In the genomic region with DNA sequence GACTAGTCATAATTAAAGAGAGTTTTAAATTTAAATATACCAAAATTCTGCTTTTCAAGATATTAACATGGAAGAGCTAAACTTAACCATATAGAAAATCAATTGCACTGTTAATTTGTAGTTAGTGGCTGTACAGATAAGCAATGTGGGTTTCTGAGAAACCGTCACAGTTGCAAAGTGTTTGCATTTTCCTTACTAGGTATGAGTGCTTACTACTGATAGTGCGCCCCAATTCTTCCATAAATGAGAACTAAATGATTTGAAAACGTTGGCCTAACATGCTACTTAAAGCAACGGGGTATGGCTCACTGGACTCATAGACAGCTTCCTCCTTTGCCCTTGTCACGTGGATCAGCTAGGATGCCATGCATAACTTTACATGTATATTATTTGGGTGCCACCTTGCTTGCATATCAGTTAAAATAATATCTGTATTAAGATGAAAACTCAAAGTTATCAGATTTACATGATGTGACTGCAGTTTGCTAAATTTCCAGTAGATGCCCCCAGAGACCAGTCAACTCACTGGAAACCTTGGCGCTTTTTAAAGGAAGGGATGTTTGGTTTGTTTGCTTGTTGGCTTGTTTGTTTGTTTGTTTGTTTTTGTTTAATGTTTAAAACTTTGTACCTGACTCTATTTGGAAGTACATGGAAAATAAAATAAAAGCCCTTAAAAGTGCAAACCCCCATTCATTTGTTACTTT, we compare ENCODE assay signal across 10 mouse cellular contexts. TPM values are rescaled to one million over a fixed set of nuclear protein-coding genes. Genes with fewer than 3 reads are reported as not detected.
DNase-seq lines count a peak whose midpoint lies in the region; ATAC-seq lines count a peak whose summit lies in the region.
"Had no signal": no experiment of that assay in that cellular context is flagged by ENCODE, and none has a peak within 500 bp of the region (broad histone marks: within the 10 kb centered on the region; RNA-seq: fewer than 3 reads in every experiment).

No protein-coding gene starts in this region.

- no peak for DNase-seq in forebrain, embryonic 11.5 days (ENCODE audit: low spot score)
- peak; percentile 15 for DNase-seq in left cerebral cortex, postnatal 4 days
- DNase-seq in left cerebral cortex, postnatal 36 days (ENCODE audit: low spot score in 2 of 2) = no peak
- DNase-seq in Muller cell, postnatal 12 days (ENCODE audit: inconsistent ontology term) = peak; percentile 10
- DNase-seq in lung, postnatal 36 days = peak; percentile 12
- no peak for DNase-seq in urinary bladder, adult 18-20 months (ENCODE audit: low spot score in 2 of 2)
- no peak for DNase-seq in cerebellum, adult 11-12 months

- H3K27me3 ChIP-seq in forebrain, embryonic 15.5 days = no peaks in the 10 kb centered on the region
- no peaks in the 10 kb centered on the region for H3K27me3 ChIP-seq in forebrain, embryonic 11.5 days (ENCODE audit: control insufficient read depth, insufficient read depth, low read length)

- intact Hi-C loops in left cerebral cortex, postnatal 4 days (cut with DNase I) = loop anchor here (5.0 to 10.0 kb wide), 3 partner anchors 173 to 603 kb away; no protein-coding TSS in a partner anchor
- intact Hi-C loops in left cerebral cortex, postnatal 36 days (cut with DNase I) = loop anchor here (2.0 kb wide), 2 partner anchors 415 to 503 kb away; no protein-coding TSS in a partner anchor

- no peaks in the 10 kb centered on the region for H3K9me3 ChIP-seq in forebrain, embryonic 15.5 days
- H3K9me3 ChIP-seq in forebrain, embryonic 11.5 days (ENCODE audit: control insufficient read depth, low read length) = no peaks in the 10 kb centered on the region
- H3K9me3 ChIP-seq: midbrain, embryonic 10.5 days had no signal

- no peak overlapping the region for H3K27ac ChIP-seq in forebrain, embryonic 15.5 days (replicated peaks)
- H3K27ac ChIP-seq in forebrain, embryonic 11.5 days (ENCODE audit: low read depth, low read length) = no peak overlapping the region
- H3K27ac ChIP-seq: midbrain, embryonic 10.5 days had no signal

- H3K4me1 ChIP-seq in forebrain, embryonic 15.5 days = peaks cover 8% of the 10 kb centered on the region; the same call in 1 of the 2 replicates
- no peaks in the 10 kb centered on the region for H3K4me1 ChIP-seq in forebrain, embryonic 11.5 days (replicated peaks; ENCODE audit: control insufficient read depth, insufficient read depth, low read length)

- H3K4me3 ChIP-seq in forebrain, embryonic 15.5 days = no peak overlapping the region
- no peak overlapping the region for H3K4me3 ChIP-seq in forebrain, embryonic 11.5 days (ENCODE audit: low read depth, low read length)
- H3K4me3 ChIP-seq: midbrain, embryonic 10.5 days had no signal

- WGBS in forebrain, embryonic 15.5 days = 69% methylated on average over 6 of the region's 6 CpGs
- WGBS in forebrain, embryonic 11.5 days = 63% methylated on average over 6 of the region's 6 CpGs

- no peak overlapping the region for H3K4me2 ChIP-seq in forebrain, embryonic 15.5 days (replicated peaks)
- H3K4me2 ChIP-seq in forebrain, embryonic 11.5 days (ENCODE audit: low read depth, low read length, severe bottlenecking) = no peak overlapping the region

- no peaks in the 10 kb centered on the region for H3K36me3 ChIP-seq in forebrain, embryonic 15.5 days
- H3K36me3 ChIP-seq in forebrain, embryonic 11.5 days (ENCODE audit: control insufficient read depth, insufficient read depth, low read length) = no peaks in the 10 kb centered on the region
- H3K36me3 ChIP-seq: midbrain, embryonic 10.5 days had no signal

- ATAC-seq in forebrain, embryonic 15.5 days (replicated peaks) = 0 out of 2 replicates have a peak, but pooled peaks have one; percentile 35
- no peak for ATAC-seq in forebrain, embryonic 11.5 days (replicated peaks; ENCODE audit: low FRiP score)
- ATAC-seq: inflammation-experienced regulatory T-cells, adult 6 months had no signal

- no peak overlapping the region for H3K9ac ChIP-seq in forebrain, embryonic 15.5 days (replicated peaks)
- no peak overlapping the region for H3K9ac ChIP-seq in forebrain, embryonic 11.5 days (ENCODE audit: low read length)

RNA-seq across cellular contexts. Expression of a gene that starts 25.0 kb away (rescaled TPM):
- polyA plus RNA-seq in forebrain, embryonic 15.5 days (2015; fragmentation: Nextera tagmentation; extraction: Ambion mirVana) = 0.70 and 1.9 TPM in 2 replicates
- 0.43 TPM in 1 of 2 replicates, not detected in the other for polyA plus RNA-seq in forebrain, embryonic 11.5 days (2014; fragmentation: Nextera tagmentation; extraction: Ambion mirVana)
- total RNA-seq in left cerebral cortex, postnatal 4 days (2021) = 1 to 10 TPM in 1 of 2 experiments, under 1 TPM in 1; 0.58 to 1.8 TPM
- total RNA-seq in left cerebral cortex, postnatal 36 days (2021) = under 1 TPM in 1 of 2 experiments, not detected in 1; 0.74 TPM
- polyA plus RNA-seq: inflammation-experienced regulatory T-cells, adult 6 months; midbrain, embryonic 10.5 days had no signal

Comparison
In these comparisons a context has a peak if more than half of its experiments do, and no peak if none do; other contexts are left out.
1. DNase-seq: peak in left cerebral cortex, postnatal 4 days (single experiment), Muller cell, postnatal 12 days (single experiment) and lung, postnatal 36 days (single experiment); none in forebrain, embryonic 11.5 days (single experiment), left cerebral cortex, postnatal 36 days (0 of 2), urinary bladder, adult 18-20 months (0 of 2) and cerebellum, adult 11-12 months (single experiment).